Mouse (Mus musculus): ENCODE results near the gene Prkar2b.

DNA sequence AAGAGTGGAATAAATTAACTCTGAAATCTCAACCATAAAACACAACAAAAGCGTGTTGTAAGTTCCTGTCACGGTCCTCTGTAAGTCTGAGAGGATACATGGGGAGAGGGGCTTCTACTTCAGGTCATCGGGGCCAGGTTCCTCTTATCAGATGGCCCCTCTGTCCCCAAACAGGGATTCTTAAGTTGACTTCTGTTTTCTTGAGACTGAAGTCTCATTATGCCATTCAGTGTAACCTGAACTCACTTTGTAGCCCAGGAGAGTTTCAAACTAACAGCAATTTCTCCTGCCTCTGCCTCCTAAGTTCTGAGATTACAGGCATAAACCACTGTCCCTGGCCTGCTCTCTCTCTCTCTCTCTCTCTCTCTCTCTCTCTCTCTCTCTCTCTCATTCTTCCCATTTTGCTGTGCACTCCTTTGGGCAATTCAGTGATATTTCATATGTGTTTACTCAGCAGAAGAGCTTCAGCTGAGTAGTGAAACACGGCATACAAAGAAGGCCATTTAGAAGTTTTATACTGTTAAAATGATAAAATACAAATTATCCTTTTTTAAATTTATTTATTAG is 43.9 kb upstream of the Prkar2b start:
- TF ChIP-seq CTCF (conservative IDR thresholded peaks at IDR 0.05; ENCODE audit: low read length) (no peak), NANOG (IDR thresholded peaks at IDR 0.05; ENCODE audit: borderline replicate concordance, low read length) (no peak)

All from E14TG2a.4 (cell line).